Mouse (Mus musculus): ENCODE data around the gene Gpbar1.

Gpbar1 gene

DNA sequence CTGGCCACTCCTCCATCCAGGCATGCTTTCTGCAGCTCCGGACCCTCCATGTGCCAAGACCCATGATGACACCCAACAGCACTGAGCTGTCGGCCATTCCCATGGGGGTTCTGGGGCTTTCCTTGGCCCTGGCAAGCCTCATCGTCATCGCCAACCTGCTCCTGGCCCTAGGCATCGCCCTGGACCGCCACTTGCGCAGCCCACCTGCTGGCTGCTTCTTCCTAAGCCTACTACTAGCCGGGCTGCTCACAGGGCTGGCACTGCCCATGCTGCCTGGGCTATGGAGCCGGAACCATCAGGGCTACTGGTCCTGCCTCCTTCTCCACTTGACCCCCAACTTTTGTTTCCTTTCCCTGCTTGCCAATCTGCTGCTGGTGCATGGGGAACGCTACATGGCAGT lies at the start of gene Gpbar1:
Gene Gpbar1 (plus strand): TSS at position 13 of the 400 bp plus-strand sequence.
- no peak for DNase-seq (ENCODE audit: extremely low read depth, low read depth, low spot score)

DNA sequence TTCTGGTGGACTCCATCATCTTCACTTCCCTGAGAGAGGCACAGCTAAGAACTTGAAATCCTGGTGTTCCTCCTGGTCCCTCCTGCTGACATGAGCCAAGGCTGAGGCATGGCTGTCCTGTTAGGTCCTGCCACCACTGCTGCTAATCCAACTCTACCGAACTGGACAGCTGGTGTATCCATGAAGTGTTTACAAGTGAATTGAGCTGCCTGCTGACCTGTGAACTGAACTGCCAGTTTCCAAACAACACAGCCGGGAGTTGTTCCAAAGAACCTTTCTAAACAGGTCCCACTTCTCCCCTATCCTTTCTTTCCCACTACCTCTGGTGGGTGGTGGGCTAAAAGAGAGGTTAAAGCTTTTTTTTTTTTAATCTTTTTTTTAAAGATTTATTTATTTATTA lies 48.4 kb upstream of the Gpbar1 start:
- DNase-seq (ENCODE audit: extremely low read depth, low read depth, low spot score), result no peak

DNA sequence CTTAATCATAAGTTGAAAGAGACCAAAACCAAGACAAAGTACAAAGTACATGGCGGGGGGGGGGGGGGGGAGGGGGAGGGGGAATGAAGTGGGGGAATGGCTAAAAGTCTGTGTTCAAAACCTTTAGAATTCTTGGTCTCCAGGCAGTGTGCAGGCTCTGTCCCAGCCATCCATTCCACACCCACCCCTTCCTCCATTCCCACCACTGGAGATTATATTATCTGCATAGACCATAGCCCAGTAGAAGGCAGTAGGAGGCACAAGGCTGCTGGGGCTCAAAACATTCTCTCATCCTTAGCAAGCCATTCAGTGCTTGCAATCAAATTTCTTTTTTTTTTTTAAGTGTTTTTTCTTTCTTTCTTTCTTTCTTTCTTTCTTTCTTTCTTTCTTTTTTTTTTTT lies 47.4 kb upstream of the Gpbar1 start:
- no peak for DNase-seq (ENCODE audit: extremely low read depth, low read depth, low spot score)

DNA sequence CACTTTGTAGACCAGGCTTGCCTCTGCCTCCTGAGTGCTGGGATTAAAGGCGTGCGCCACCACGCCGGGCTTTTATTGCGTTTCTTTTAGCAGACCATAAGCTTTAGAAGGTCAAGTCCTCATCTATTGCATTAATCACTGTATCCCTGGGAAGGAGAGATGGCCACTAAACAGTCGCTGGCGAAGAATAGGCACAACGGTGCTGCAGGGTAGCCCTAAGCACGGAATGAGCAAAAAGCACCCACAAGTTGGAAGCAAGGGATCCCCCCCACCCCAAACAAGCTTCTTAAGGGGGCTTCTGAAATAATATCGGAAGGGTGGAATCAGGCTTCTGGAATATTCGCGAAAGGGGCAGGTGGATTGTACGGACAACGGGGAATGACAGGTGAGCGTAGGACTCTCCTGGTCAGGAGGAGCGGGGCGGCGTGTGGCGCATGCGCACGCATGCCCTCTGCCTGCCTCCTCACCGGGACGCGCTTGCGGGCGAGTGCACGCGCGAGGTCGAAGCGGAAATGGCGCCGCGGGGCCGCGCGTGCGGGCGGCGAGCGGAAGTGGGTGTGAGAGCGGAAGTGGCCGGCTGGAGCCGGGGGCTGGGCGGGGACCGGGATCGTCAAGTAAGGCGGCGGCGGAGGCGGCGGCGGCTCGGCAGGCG lies 42.3 kb upstream of the Gpbar1 start, which contains the start of gene Arpc2:
Gene Arpc2 (plus strand): TSS at position 147 of the 652 bp plus-strand sequence.
- peak; percentile 46 for DNase-seq (ENCODE audit: extremely low read depth, low read depth, low spot score)

DNA sequence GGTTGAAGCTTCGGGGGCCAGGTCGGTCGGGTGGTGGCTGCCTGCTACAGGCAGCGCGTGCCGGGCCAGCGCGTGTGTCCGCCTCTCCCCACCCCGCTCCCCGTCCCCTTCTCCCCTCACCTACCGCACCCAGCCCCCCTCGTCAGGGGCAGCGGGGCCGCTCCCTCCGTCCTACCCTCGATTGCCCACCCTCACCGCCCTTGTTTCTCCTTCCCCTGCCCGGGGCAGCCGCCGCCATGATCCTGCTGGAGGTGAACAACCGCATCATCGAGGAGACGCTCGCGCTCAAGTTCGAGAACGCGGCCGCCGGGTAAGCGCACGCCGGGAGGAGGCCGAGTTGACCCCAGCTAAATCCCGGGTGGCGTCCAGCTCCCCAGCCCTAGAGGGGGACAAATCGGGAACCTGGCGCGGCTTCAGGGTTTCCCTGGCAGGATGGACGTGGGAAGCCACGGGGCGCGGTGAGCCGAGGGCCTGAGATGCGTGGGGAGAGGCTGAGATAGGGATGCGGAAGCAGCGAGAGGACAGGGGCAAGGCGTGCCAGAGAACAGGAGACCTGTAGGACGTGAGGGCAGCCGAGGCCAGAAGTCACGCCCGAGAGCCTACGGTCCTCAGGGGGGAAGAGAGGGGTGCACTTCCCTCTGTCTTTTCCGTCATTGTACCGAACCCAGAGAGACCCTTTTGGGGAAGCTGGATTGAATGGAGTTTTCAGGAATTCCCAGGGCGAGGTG lies 41.6 kb upstream of the Gpbar1 start:
- no peak for DNase-seq (ENCODE audit: extremely low read depth, low read depth, low spot score)

DNA sequence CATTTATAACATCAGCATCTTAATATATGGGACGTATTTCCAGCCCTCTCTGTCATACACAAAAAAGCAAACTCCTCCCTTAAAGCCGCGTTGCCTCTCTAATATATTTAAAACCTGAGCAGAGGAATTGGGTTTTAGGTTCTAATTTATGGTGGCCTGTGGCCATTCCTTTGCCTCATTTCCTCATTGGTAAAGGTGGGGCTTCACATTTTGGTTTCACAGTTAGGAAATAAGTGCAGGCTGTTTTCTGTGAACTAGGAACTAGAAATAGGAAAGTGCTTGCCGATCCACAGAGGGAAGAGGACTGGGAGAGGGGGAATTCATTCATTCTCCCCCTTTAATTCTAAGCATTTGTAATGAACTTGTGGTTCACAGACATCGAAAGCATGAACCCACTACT lies 40.7 kb upstream of the Gpbar1 start:
- no peak for DNase-seq (ENCODE audit: extremely low read depth, low read depth, low spot score)

DNA sequence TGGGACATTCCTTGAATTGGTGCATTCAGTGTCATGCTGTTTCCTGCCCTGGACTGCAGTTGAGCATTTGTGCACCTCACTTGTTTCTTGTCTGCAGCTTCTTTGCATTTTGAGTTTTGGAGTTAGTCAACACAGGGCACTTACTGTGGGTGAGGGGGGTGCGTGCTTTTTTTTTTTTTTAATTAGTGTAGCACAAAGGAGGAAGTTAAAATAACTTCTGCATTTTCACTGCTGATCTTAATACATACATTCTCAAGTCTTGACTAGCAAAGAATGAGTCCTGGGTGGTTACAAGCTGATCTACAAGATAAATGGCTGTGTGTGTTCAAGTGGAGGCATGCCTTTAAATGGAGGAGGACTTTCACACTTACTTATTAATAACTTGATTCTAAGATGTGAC lies 40.2 kb upstream of the Gpbar1 start:
- peak; percentile 50 for DNase-seq (ENCODE audit: extremely low read depth, low read depth, low spot score)

DNA sequence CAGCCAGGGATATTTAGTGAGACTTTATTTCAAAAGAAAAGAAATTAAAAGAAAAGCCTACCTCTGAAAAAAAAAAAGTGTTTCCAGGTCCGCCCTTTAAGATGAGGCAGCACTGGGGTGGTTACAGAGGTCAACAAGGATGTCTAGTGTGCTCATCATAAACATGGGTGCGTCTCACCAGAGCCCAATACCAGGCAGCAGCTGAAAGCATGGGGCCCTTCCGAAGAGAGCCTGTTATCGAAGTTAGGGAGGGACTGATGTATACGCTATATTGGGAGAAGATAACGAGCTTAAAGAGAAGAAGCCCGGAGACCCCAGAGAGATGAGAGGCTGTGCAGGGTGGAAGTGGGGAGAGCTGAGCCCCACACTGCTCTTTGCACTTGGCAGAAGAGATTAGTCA lies 39.2 kb upstream of the Gpbar1 start:
- DNase-seq (ENCODE audit: extremely low read depth, low read depth, low spot score), result no peak

DNA sequence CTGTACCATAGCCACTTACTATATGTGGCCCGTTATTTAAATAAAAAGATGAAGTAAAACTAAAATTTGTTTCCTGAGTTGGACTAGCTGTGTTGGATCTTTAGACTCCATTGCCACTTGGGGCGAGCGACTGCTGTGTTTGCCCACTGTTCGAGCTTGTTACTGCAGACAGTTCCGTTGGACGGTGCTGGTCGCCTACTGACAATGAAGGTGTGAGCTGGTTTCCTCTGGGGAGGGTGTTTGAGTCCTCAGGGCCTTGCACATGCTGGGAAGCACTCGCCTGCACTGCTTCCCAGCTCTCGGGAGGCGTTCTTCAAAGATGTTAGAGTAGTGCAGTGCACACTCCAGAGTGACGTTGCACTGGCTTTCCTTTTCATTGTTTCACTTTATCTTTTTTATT lies 38.7 kb upstream of the Gpbar1 start:
- DNase-seq (ENCODE audit: extremely low read depth, low read depth, low spot score), result no peak

DNA sequence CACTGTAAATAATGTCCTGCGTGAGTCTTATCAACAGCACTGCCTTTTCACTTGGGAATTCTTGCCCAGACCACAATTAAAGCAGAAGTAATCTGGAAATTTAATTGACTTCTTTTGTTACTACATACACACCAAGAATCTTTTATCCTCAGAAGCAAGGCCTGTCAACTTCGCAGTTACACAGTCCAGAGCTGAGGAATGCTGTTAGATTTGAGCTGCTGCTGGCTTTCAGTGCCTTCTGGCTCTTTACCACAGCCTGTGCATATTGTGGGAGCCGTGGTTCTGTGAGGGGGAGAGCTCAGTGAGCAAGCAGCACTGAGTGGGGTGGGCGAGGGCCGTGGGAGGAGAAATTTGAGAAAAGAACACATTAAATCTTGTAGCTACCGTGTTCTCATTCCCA lies 38.0 kb upstream of the Gpbar1 start:
- no peak for DNase-seq (ENCODE audit: extremely low read depth, low read depth, low spot score)

DNA sequence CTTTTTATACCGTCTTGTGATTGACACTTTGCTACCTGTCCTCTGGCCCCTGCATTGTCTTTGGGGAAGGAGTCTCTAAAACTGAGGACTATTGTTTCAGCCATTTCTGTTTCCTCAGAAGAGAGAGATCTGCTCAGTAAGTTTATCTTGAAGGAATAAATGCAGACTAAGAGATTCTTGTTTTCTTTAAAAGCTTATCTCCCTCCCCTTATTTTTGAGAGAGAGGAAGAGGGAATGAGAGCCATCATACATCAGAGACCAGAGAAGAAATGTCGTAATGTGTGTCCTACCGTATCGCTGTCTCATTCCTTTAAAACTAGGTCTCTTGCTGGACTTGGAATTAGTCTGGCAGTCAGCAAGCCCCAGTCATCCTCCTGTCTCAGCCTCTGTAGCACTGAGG lies 37.5 kb upstream of the Gpbar1 start:
- DNase-seq (ENCODE audit: extremely low read depth, low read depth, low spot score), result no peak

DNA sequence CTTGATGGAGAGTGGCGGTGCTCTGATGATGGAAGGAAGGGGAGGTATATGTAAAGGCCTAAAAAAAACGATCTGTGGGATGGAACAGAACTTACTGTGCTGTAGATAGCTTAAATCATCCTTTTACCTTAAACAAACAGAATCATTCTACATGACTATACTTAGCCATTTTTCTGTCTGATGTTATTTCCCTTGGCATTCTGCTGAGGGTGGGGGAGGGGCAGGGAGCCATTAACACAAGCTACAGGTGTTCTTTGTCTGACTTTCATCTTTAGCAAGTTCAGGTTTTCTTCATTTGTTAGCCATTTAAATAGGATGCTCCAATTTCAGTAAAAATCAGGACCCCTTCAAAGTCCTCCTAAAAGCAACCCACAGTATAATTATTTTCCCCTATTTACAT lies 32.8 kb upstream of the Gpbar1 start:
- no peak for DNase-seq (ENCODE audit: extremely low read depth, low read depth, low spot score)

DNA sequence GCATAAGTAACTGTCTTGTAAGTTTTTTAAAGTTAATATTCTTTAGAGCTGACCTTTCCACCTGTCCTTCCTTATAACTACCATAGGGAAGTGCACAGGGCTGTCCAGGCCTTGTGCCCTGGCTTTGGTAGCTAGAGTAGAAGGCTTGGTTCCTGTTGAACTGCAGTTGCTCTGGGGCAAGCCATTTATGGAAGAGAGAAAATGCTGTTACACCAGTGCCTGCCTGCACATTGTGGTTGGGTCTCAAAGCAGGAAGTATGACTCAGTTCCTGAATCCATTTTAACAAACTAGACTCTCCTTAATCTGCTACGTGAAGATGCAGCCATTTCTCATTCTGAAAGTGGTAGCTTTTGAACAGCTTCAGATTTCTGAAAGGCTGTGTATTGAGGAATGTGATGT lies 29.6 kb upstream of the Gpbar1 start:
- DNase-seq (ENCODE audit: extremely low read depth, low read depth, low spot score), result no peak

DNA sequence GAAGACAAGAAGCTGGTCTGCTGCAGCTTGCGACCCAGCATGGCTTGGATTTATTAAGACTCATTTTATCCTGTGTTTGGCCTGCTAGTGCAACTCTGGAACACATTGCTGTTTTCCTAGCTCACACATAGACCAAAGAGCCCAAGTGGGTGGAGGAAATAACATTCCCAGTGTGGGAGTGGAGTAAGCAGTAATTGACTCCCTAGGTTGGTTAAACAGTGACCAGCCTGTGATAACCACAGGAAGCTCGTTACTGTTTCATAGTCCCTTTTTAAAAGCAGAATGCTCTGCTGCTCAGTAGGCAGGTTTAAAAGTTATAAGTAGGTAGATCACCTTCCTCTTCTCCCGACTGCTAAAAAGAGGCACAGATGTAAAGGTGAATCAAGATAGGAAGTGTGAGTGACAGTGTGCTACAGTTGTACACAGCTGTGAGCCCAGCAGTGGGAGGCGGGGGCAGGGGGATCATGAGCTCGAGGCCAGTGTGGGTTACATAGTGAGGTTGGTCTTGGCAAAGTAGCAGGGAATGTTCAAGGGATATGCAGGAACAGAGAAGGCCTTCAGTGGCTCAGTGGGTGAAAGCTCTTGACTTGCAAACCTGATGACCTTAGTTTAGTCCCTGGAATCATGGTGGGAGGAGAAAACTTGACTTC lies 28.9 kb upstream of the Gpbar1 start:
- DNase-seq (ENCODE audit: extremely low read depth, low read depth, low spot score), result peak; percentile 39

DNA sequence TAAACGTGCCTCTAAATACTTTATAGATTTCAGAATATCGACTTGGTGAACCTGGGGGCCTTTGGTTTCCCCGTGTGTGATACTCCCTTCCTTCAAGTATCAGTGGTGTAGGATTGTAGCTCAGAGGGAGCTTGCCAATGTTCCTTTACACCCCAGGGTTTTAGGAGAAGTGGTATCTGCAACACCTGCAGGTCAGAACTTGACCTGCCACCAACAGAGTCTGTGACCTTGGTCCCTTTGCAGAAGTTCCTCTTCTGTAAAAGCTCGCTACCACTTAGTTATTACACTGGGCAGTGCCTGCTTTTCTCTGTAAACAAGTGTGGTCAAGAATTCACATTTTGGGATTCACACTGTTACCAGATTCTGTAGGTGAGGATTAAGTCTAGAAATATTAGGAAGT lies 28.3 kb upstream of the Gpbar1 start:
- DNase-seq (ENCODE audit: extremely low read depth, low read depth, low spot score), result no peak

DNA sequence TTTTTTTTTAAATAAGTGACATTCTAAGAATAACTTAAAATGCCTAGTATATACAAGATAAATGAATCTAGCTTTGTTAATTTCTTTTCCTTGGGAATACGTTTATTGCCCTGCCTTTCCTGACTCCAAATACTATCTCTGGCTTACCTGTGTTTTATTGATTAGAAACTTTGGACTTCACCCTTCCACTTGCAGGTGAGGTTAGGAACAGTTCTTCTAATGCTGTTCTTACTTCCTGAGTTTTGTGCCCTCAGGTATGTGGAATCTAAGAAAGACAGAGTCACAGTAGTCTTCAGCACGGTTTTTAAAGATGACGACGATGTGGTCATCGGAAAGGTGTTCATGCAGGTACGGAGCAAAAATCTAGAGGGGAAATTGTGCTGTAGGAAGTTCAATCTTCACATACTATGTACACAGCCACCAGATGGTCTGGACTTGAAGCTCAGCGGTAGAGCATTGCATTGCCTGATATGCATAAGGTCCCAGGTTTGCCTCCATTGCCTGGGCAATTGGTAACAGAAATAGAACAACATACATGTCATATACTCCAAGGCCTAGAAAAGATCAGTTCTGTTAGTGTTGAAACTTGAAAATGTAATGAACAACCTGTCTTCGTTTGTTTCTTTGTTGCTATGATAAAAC lies 22.5 kb upstream of the Gpbar1 start:
- DNase-seq (ENCODE audit: extremely low read depth, low read depth, low spot score), result no peak

DNA sequence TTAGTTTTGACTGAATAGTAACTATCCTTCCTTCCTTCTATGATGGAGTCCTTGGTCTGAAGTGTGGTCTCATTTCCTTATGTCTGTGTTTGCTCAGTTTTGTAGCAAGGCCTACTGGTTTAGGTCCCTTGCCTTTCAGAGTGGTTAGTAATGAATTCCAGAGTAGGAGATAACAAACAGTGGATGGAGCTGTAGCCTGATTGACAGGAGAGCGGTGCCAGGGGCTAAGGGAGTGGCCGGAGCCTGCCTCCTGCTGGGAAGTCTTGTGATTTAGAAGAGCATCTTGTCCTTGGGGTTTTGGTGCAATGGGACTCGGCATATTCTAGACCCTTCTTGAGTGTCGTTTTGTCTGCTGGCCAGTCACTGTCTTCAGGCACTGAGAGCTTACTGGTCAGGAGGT lies 21.6 kb upstream of the Gpbar1 start:
- DNase-seq (ENCODE audit: extremely low read depth, low read depth, low spot score), result no peak

DNA sequence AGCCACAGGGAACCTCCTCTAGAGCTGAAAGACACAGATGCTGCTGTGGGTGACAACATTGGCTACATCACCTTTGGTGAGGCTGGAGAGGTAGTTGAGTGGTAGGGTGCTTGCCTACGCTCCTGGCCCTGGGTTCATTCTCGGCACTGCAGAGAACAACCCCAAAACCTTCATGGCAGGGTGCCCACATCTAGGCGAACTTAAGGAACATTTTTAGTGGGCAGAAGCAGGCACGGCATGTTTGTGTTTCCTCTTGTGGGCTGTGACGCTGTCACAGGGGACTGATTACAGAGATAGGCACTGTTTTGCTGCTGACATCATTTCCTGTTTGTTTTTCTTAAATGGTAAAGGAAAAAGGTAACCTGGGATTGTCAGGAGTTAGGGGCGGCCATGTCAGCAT lies 15.8 kb upstream of the Gpbar1 start:
- DNase-seq (ENCODE audit: extremely low read depth, low read depth, low spot score), result no peak

DNA sequence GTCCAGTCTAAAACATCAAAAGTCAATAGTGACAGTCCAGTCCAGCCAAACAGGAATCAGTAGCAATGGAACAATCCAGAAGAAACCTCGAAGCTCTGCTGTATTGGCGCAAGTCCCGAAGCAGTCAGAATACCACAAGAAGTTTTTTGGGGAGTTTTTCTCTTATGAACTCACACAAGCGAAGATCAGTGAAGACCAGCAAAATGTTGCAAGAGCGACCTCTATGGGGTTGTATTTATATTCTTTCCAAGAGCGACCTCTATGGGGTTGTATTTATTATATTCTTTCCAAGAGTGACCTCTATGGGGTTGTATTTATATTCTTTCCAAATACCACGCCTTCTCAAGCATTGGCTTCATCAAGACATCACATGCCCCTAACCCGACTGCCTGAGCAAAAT lies 9.6 kb upstream of the Gpbar1 start:
- DNase-seq (ENCODE audit: extremely low read depth, low read depth, low spot score), result no peak

DNA sequence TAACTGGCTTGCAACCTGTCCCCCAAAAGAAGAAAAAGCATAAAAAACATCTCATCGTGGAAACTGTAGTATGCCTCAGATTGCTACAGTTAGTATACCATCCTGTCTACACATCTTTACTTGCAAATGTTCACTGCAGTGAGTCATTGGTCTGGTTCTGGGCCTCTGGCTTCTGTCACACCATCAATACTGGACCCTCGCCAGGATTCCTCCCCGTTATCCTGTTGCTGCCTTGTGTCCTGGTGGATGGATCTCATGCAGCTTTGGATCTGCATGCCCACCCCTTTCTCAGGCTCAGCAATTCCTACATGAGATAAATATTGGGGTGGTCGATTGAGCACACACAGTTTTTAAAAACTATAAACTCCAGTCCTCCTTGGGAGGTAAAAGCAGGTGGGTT lies 6.7 kb upstream of the Gpbar1 start:
- no peak for DNase-seq (ENCODE audit: extremely low read depth, low read depth, low spot score)

DNA sequence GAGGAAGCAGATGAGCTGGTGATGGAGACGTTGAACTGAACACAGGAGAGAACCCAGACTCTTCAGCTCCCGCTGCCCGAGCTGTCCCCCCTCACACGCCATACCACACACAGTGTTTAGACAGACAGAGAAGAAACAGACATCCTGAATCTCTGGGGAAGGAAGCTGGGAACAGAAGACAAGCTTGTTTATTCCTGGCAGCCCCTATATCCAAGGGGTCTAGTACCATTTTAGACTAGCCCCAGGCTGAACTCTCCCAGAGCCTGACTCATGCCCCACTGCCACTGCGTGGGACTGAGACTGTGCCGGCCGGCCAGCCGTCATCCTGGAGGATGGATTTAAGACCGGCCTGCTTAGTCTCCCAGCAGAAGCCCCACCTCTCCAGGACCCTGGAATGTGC lies 3.3 kb upstream of the Gpbar1 start:
- no peak for DNase-seq (ENCODE audit: extremely low read depth, low read depth, low spot score)

DNA sequence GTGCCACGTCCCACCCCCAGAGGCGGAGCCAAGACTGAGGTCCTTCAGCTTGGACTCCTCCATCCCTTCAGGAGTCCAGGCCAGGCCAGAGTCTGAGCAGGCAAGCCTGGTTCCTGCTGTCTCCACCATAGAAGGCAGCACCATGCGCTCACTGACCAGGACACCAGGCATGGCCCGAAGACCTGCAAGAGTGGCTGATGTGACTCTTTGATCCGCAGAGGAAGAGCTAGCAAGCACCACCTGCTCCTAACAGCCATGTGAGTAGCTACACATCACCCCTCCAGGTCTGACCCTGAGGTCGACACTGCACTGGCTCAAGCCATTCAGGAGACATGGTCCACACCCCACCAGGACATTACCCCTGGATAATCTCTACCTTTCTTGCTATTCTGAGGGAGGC lies 1.3 kb upstream of the Gpbar1 start:
- no peak for DNase-seq (ENCODE audit: extremely low read depth, low read depth, low spot score)

All from fat pad, adult 2 months (tissue).